ENCODE assay signal across 18 mouse cellular contexts in the genomic region with DNA sequence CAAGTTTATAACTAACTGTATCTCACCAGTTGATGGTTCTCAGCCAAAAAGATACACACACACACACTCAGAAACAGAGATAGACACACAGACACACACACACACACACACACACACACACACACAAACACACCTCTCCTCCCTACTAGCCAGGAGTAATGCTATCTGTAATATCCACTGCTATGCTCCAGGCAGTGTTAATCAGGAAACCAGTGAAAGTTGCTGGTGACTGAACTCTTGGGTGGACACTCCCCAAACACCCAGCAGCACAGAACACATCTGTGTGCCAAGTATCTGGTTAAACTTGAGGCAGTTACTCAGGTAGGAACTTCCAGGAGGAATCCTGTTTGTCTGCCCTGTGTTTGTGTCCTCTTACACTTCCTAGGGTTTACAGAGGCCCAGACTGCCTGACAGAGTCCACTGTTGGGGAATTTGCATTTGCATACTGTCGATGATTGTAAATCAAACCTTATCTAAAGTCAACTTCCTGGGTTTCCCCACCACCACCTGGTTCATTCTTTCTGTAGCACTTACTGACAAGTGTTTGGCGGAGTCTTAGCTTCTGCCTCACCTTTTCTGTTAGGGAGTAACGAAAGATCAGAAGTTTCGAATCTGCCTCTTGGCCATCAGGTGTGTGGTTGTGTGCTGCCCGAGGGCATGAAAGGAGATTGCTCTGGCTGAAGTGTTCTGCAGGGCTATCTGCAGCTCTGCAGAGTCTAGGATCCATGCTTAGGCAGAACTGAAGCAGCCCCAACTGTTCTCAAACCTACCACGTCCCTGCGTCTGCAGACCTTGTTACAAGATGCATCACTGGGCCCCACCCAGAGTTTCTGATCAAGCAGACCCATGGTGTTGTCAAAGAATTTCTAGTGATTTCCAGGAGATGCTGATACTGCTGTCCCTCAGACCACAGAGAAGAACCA.
DNase-seq lines count a peak whose midpoint lies in the region; ATAC-seq and TF ChIP-seq lines count a peak whose summit lies in the region.
"Had no signal": no experiment of that assay in that cellular context is flagged by ENCODE, and none has a peak within 500 bp of the region (broad histone marks: within the 10 kb centered on the region; RNA-seq: fewer than 3 reads in every experiment).

No protein-coding gene starts in this region.

- TF ChIP-seq EP300 in liver, postnatal 0 days (IDR thresholded peaks at IDR 0.05; ENCODE audit: low read depth), result no peak

- H3K27ac ChIP-seq in heart, embryonic 12.5 days (ENCODE audit: poor library complexity, severe bottlenecking), result no peak overlapping the region; the same call in 1 of the 2 replicates
- 0 out of 2 replicates have a peak overlapping the region, but pooled peaks have one; percentile 12 for H3K27ac ChIP-seq in liver, postnatal 0 days (ENCODE audit: low read depth)
- H3K27ac ChIP-seq: forebrain, embryonic 13.5 days; hindbrain, embryonic 10.5 days; left cerebral cortex, adult 2 months; limb, embryonic 13.5 days had no signal

- no peaks in the 10 kb centered on the region for H3K27me3 ChIP-seq in heart, embryonic 12.5 days (replicated peaks)
- H3K27me3 ChIP-seq in liver, postnatal 0 days (ENCODE audit: insufficient read depth, low read length), result no peaks in the 10 kb centered on the region
- H3K27me3 ChIP-seq: CH12.LX; forebrain, embryonic 13.5 days; limb, embryonic 13.5 days; megakaryocyte, embryonic 14.5 days had no signal

- peaks cover 39% of the 10 kb centered on the region for H3K4me1 ChIP-seq in heart, embryonic 12.5 days (replicated peaks)
- H3K4me1 ChIP-seq in liver, postnatal 0 days (ENCODE audit: insufficient read depth), result peaks cover 14% of the 10 kb centered on the region; the same call in 1 of the 2 replicates
- H3K4me1 ChIP-seq: forebrain, embryonic 13.5 days; hindbrain, embryonic 10.5 days; megakaryocyte, embryonic 14.5 days had no signal

- no peaks in the 10 kb centered on the region for H3K36me3 ChIP-seq in heart, embryonic 12.5 days
- no peaks in the 10 kb centered on the region for H3K36me3 ChIP-seq in liver, postnatal 0 days (replicated peaks; ENCODE audit: insufficient read depth, low read length)
- H3K36me3 ChIP-seq: hindbrain, embryonic 10.5 days; limb, embryonic 13.5 days had no signal

- ATAC-seq in heart, embryonic 12.5 days (ENCODE audit: insufficient number of reproducible peaks, low FRiP score), result no peak
- peak; percentile 29; the same call in 1 of the 2 replicates for ATAC-seq in liver, postnatal 0 days
- ATAC-seq: forebrain, embryonic 13.5 days had no signal

- H3K9ac ChIP-seq in heart, embryonic 12.5 days, result no peak overlapping the region
- no peak overlapping the region for H3K9ac ChIP-seq in liver, postnatal 0 days (replicated peaks)
- H3K9ac ChIP-seq: forebrain, embryonic 13.5 days; limb, embryonic 13.5 days had no signal

- no peaks in the 10 kb centered on the region for H3K9me3 ChIP-seq in heart, embryonic 12.5 days (replicated peaks)
- H3K9me3 ChIP-seq in liver, postnatal 0 days (ENCODE audit: low read length), result no peaks in the 10 kb centered on the region
- H3K9me3 ChIP-seq: forebrain, embryonic 13.5 days; hindbrain, embryonic 10.5 days; limb, embryonic 13.5 days; megakaryocyte, embryonic 14.5 days had no signal

- WGBS in heart, embryonic 12.5 days, result 68% methylated on average over 7 of the region's 7 CpGs
- WGBS in liver, postnatal 0 days (ENCODE audit: insufficient replicate concordance), result 60% methylated on average over 7 of the region's 7 CpGs

- DNase-seq in heart, adult 11 months, result peak; percentile 67
- DNase-seq in lung, postnatal 36 days, result peak; percentile 18
- no peak for DNase-seq in lung, postnatal 4 days
- no peak for DNase-seq in liver, postnatal 0 days
- peak; percentile 55 for DNase-seq in yolk sac, embryonic 10.5 days (ENCODE audit: low spot score)
- DNase-seq in adrenal gland, adult 2 months, result no peak
- no peak for DNase-seq in cerebellum, adult 9-11 months
- DNase-seq: adrenal gland, adult 8-10 months; cerebellum, postnatal 36 days; kidney, postnatal 10 days; right cerebral cortex, postnatal 14 days had no signal

- no peak for TF ChIP-seq CTCF in liver, postnatal 0 days (IDR thresholded peaks at IDR 0.05; ENCODE audit: low read depth)

- no peak overlapping the region for H3K4me3 ChIP-seq in heart, embryonic 12.5 days
- no peak overlapping the region for H3K4me3 ChIP-seq in liver, postnatal 0 days (ENCODE audit: low read depth, low read length)
- H3K4me3 ChIP-seq: forebrain, embryonic 13.5 days; hindbrain, embryonic 10.5 days; left cerebral cortex, adult 2 months; limb, embryonic 13.5 days; megakaryocyte, embryonic 14.5 days had no signal

- no peak overlapping the region for H3K4me2 ChIP-seq in heart, embryonic 12.5 days
- H3K4me2 ChIP-seq in liver, postnatal 0 days (ENCODE audit: low read depth, low read length), result no peak overlapping the region
- H3K4me2 ChIP-seq: forebrain, embryonic 13.5 days; limb, embryonic 13.5 days had no signal

Comparison
In these comparisons a context has a peak if more than half of its experiments do, and no peak if none do; other contexts are left out.
1. DNase-seq: peak in heart, adult 11 months (single experiment), lung, postnatal 36 days (single experiment) and yolk sac, embryonic 10.5 days (single experiment); none in lung, postnatal 4 days (0 of 2), liver, postnatal 0 days (single experiment), adrenal gland, adult 2 months (single experiment) and cerebellum, adult 9-11 months (single experiment).